Mouse (Mus musculus): ENCODE results near the gene Gphn.

Gene Gphn

DNA sequence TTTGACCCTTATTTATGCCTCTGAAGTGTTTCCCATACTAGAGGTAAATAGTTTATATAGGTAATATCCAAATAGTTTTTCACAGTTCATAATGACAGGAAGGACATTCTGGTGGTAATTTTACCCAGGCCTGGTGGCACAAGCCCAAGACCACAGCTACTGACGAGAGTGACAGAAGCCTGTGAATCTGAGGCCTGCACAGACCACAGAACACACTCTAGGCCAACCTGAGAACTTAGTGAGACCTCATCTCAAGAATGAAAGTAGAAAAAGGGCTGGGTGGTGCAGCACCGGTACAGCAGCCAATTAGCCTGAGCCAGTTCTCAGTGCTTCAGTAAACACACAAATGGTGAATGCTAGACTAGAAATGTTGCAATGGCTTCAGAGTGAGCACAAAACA is 491.6 kb downstream of the Gphn start:
- DNase-seq (ENCODE audit: low spot score), result no peak

DNA sequence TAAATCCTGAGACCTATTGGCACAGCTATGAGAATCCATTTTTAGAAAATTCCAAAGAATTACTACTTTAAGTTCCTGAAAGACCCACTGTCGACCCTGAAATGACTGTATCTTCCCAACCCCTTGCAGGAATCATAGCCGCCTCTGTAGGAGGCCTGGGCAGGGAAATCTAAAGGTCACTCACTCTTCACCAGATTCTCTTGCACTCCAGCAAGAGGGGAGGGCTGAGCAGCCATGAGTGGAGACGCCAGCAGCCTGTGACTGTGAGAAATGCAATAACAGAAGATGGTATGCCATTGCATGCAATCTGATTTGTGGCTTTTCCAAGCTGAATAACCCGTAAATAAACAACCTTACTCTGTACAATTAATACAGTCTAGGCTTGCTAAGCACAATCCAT is 501.5 kb downstream of the Gphn start:
- DNase-seq (ENCODE audit: low spot score), result no peak

Data from left cerebral cortex, adult 11 months (tissue).